Mouse (Mus musculus): Measurements from ENCODE around the gene Lmntd1. TPM values are rescaled to one million over a fixed set of nuclear protein-coding genes. Genes with fewer than 3 reads are reported as not detected.

Lmntd1 gene
- polyA plus RNA-seq, 1 experiment = not detected

DNA sequence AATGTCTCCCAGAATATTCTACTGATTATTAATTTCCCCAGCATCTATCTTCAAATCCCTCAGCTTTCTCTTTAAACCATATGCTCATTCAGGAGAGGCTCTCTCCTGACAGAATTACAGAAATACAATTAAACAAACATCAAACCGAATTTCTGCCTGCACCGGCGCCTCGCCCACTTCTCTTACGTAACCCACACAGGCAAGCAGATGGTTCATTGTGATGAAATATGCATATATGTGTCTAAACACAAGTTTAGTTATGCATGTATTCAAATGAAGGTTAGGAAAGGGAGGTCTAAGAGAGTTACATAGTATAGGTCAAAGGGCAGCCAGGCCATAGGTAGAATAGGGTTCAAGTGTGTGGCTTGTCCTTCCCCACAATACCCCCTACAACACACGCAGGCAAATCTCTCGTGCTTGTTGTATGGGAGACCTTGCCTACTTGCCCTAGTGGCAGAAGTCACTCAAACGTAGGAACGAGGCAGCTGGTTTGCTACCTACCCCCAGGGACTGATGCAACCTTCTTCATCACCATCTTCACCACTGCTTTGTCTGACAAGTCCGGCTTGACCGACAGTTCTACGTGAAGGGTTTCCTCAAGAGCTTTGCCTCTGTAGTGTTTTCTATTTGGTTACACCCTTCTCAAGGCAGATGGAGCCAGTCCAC, 287.8 kb downstream of the Lmntd1 start:
- Histone ChIP-seq H3K4me3 (ENCODE audit: insufficient read depth, low read length) (no peak overlapping the region), H3K4me1 (ENCODE audit: control insufficient read depth, insufficient read depth, low read length) (peaks cover 8% of the 10 kb centered on the region; the same call in 1 of the 2 replicates), H3K27ac (ENCODE audit: insufficient read depth, low read depth, low read length) (no peak overlapping the region)
- TF ChIP-seq CTCF (IDR thresholded peaks at IDR 0.05; ENCODE audit: low read depth, low read length) (no peak), POLR2A (IDR thresholded peaks at IDR 0.05; ENCODE audit: borderline replicate concordance, low read depth, low read length) (no peak)

GRCm38 (mm10) chr6:145325095-145325494, 289.0 kb downstream of the Lmntd1 start:
- Histone ChIP-seq H3K4me3 (ENCODE audit: insufficient read depth, low read length) (no peak overlapping the region), H3K4me1 (ENCODE audit: control insufficient read depth, insufficient read depth, low read length) (peaks cover 8% of the 10 kb centered on the region; the same call in 1 of the 2 replicates), H3K27ac (ENCODE audit: insufficient read depth, low read depth, low read length) (no peak overlapping the region)
- no peak for TF ChIP-seq CTCF (IDR thresholded peaks at IDR 0.05; ENCODE audit: low read depth, low read length)
- no peak for TF ChIP-seq POLR2A (IDR thresholded peaks at IDR 0.05; ENCODE audit: borderline replicate concordance, low read depth, low read length)

GRCm38 (mm10) chr6:145324470-145324869, 289.6 kb downstream of the Lmntd1 start:
- Histone ChIP-seq H3K27ac (ENCODE audit: insufficient read depth, low read depth, low read length) (no peak overlapping the region), H3K4me3 (ENCODE audit: insufficient read depth, low read length) (no peak overlapping the region), H3K4me1 (ENCODE audit: control insufficient read depth, insufficient read depth, low read length) (peaks cover 8% of the 10 kb centered on the region; the same call in 1 of the 2 replicates)
- no peak for TF ChIP-seq POLR2A (IDR thresholded peaks at IDR 0.05; ENCODE audit: borderline replicate concordance, low read depth, low read length)
- no peak for TF ChIP-seq CTCF (IDR thresholded peaks at IDR 0.05; ENCODE audit: low read depth, low read length)

DNA sequence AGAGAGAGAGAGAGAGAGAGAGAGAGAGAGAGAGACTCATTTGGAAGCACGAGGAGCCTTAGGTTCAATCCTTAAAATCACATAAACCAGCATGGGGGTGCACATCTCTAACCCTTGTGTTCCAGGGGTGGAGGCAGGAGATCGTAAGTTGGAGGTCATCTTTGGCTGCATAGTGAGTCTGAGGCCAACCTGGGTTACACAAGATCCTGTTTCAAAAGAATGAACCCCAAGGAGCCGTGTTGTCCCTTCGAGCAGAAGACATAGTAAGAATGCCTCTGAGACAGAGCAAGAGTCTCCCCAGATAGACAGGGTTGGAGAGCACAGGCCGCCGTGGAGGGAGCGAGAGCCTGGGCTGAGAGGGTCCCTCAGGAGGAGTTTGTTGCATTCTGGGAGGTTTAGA, 291.9 kb downstream of the Lmntd1 start:
- Histone ChIP-seq H3K4me1 (ENCODE audit: control insufficient read depth, insufficient read depth, low read length) (peaks cover 5% of the 10 kb centered on the region; the same call in 1 of the 2 replicates), H3K27ac (ENCODE audit: insufficient read depth, low read depth, low read length) (no peak overlapping the region), H3K4me3 (ENCODE audit: insufficient read depth, low read length) (no peak overlapping the region)
- no peak for TF ChIP-seq CTCF (IDR thresholded peaks at IDR 0.05; ENCODE audit: low read depth, low read length)
- TF ChIP-seq POLR2A (IDR thresholded peaks at IDR 0.05; ENCODE audit: borderline replicate concordance, low read depth, low read length) = no peak

- TF ChIP-seq CTCF (IDR thresholded peaks at IDR 0.05; ENCODE audit: low read depth, low read length) = no peak
- TF ChIP-seq POLR2A (IDR thresholded peaks at IDR 0.05; ENCODE audit: borderline replicate concordance, low read depth, low read length) = no peak
- H3K4me1 ChIP-seq (ENCODE audit: control insufficient read depth, insufficient read depth, low read length) = no peaks in the 10 kb centered on the region
- H3K27ac ChIP-seq (ENCODE audit: insufficient read depth, low read depth, low read length) = no peak overlapping the region
- H3K4me3 ChIP-seq (ENCODE audit: insufficient read depth, low read length) = no peak overlapping the region
Measured at GRCm38 (mm10) chr6:145320156-145320555, 294.0 kb downstream of the Lmntd1 start.

Other genes starting within 250 kb of the Lmntd1 start
- 0.31 TPM in 1 of 2 replicates, not detected in the other for gene Tuba3b, start 1.4 kb upstream of the Lmntd1 start, polyA plus RNA-seq (2012; ENCODE audit: insufficient read depth, insufficient read length, missing spikeins)
- gene Rassf8, start 132.4 kb upstream of the Lmntd1 start, polyA plus RNA-seq (2012; ENCODE audit: insufficient read depth, insufficient read length, missing spikeins) = 5.7 and 5.8 TPM in 2 replicates